Mouse (Mus musculus) spleen, postnatal 10 days (tissue): Measurements from ENCODE around the gene Col15a1.
A peak's percentile ranks its signal among the peaks of the same experiment; 100 is the strongest.

Experiments used
- DNase-seq, 2 experiments: peaks; one replicate each; pipeline ENCODE4 v3.0.0; 2021 to 2022; ENCODE audit warnings: low spot score in 2 of 2

Gene Col15a1

DNA sequence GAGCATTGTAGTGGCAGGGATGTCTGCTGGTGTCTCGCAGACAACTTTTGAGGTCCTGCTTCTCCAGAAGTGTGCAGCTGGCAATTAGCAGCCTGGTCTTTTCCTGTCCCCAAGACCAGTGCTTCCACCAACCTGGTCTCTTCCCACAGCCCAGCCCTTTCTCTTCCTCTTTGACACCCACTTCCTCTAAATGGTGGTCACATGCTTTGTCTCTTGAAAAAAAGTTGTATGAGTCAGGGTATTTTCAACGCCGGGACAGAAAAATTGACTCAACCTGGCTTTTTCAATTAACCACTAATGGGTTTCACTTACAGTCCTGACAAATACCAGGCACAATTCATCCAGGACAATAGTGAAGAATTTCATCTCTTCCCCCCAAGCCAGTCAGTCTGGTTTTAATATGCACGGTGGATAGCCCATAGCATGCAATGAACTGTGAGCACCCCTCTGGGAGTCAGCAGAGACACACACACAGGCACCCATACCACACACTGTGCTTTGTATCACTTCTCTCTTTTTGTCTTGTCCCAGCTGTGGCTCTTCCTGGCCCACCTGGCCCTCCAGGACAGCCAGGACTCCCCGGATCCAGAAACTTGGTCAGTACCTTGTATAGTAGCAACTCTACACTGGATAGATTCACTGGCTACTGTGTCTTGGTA lies 95.5 kb downstream of the Col15a1 start:
- DNase-seq: peak in 1 of 2 experiments; percentile 30

- no peak for DNase-seq
These were observed 102.1 kb downstream of the Col15a1 start for GRCm38 (mm10) chr4:47309886-47310625.

DNA sequence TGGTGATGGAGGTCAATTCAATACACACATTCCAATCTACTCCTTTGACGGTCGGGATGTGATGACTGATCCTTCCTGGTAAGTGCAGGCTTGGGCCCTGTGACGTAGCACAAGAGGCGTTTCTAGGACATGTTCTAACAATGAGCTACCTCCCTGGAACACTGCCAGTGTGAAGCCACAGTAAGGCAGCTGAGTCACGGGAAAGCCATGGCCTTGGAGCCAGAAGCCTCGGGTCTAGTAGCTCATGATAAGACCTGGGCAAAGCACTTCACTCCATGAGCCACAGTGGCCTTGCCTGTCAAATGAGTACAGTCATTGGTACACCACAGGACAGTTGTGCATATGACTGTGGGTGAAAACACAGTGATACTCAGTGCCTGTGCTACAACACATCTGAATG lies 102.9 kb downstream of the Col15a1 start:
- DNase-seq: peak in 1 of 2 experiments; percentile 40

DNA sequence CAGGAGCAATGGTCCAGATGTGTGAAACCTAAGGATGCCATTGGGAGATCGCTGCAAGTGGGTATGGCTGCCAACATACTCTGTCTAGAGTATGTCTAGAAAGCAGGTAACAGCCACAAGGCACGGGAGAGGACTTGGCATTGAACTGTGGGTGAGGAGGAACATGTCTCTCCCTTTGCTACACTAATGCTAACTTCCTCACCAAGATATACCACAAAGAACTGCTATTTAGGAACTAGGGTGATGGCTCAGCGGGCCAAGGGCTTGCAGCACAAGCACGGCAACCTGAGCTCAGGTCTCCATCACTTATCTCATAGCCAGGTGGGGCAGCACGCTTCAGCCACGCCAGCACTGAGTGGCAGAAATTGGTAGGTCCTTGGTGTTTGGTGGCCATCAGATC lies 103.5 kb downstream of the Col15a1 start:
- DNase-seq: no peak

DNA sequence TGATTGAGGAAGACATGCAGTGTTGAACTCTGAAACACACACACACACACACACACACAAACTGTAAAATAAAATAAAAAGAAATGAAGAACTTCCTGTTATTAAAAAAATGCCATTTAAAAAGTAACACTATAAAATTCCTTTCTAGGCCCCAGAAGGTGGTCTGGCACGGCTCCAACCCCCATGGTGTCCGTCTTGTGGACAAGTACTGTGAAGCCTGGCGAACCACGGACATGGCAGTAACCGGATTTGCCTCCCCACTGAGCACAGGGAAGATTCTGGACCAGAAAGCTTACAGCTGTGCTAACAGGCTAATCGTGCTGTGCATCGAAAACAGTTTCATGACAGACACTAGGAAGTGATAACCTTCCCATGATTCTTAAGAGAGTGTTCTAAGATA lies 104.0 kb downstream of the Col15a1 start:
- no peak for DNase-seq

- no peak for DNase-seq
These were observed 104.7 kb downstream of the Col15a1 start for GRCm38 (mm10) chr4:47312676-47313075.

GRCm38 (mm10) chr4:47313710-47314410 lies 105.9 kb downstream of the Col15a1 start:
- no peak for DNase-seq

- DNase-seq: peak in 1 of 2 experiments; percentile 42
These were observed 107.5 kb downstream of the Col15a1 start for GRCm38 (mm10) chr4:47315458-47315857.

DNA sequence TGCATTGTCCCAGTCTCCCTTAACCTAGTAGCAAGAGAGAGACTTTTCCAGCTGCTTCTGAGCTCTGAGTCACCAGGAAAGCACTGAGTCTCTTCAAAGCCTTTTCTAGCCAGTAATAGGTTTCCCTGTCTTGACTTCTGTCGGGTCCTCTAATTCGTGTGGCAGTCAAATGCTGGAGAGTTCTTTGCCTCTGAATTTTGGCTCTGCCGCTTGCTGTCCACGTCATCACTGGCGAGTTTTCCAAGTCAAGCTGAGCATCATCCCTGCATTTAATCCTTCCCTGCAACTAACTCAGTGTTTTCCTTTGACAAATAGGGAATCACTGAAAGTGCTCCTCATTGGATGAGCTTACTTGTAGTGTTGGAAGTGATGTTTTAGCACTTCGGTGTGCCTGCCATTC lies 108.5 kb downstream of the Col15a1 start:
- no peak for DNase-seq

- DNase-seq: no peak
These were observed 111.8 kb downstream of the Col15a1 start for GRCm38 (mm10) chr4:47319561-47320321.

DNA sequence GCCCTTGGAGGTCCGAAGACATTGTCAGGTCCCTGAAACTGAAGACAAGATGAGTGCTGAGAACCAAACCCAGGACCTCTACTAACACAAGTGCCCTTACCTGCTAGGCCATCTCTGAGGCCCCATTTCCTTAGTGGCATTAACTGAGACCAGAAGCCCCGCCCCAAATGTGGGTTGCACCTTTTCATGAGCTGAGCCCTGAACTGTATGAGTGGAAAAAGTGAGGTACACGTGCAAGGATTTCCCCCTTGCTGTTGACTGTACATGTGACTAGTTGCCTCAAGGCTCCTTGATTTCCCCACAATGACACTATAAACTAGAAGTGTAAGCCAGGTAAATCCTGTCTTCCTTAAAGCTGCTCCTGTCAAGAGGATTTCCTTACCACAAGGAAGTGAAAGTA lies 114.4 kb downstream of the Col15a1 start:
- DNase-seq: peak in 1 of 2 experiments; percentile 49

DNA sequence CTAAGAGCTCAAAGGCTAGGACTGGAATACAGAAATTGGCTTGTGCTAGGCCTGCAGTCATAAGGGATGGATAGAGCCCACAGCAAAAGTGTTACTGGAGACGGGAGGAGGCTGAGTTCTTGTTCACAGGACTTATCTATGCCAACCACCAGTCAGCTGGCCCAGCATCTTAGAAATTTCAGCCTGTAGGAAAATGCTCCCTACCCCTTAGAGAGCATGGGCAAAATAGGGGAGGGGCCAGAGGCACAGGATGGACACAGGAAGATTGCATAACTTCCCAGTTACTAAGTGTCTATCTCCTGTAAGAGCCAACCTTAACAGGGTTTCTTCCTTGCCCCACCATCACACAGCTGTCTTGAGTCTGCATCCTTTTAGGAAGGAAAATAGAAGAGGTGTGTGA lies 116.2 kb downstream of the Col15a1 start:
- no peak for DNase-seq

DNA sequence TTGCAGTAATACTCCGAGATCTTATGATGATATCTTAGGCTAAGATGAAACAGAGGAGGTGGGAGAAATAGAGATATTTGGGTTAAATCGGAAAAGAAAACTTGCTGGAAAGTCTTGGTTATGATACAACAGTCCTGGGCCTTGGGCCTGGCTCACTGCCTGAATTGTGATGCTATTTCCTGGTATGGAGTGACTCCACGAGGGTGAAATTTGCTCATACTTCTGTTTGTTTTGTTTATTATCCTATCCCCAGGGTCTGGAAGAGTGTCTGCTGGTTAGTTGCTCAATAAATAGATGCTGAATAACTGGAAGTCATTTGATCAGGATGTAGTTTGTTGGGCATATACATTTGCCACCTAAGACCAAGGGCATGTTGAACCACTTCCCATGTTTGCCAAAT lies 119.8 kb downstream of the Col15a1 start:
- DNase-seq: no peak

- no peak for DNase-seq
These were observed 121.3 kb downstream of the Col15a1 start for GRCm38 (mm10) chr4:47329285-47329684.

DNA sequence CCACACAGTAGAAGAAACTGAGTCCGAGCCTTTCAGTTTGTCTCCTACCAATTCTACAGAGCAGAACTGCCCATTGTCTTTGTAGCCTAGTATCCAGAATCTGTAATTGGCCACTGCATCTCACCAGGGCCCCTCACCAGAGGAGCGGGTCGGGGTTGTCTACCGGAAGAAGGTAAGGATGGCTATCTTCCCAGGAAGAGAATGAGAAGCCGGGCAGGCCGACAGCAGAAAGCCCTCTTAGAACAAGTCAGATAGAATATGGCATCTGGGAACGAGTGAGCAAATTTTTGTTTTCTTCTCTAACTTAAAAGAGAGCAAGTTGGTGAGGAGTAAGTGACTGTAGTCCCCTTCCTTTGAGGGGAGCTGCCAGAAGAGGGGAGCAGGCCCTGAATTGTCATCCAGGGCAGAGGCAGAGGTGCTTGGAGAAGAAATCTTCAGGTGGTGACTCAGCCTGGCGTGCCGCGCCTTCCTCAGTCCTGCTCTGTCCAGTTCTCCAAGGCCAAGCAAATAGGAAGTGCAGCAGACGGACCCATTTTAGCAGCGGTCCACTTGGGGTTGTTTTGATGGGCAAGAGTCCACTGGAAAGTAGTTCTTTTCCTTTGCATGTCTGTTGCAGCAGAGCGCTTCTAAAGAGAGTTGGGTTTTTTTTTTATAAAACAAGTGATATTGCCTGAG lies 122.6 kb downstream of the Col15a1 start:
- DNase-seq: no peak

DNA sequence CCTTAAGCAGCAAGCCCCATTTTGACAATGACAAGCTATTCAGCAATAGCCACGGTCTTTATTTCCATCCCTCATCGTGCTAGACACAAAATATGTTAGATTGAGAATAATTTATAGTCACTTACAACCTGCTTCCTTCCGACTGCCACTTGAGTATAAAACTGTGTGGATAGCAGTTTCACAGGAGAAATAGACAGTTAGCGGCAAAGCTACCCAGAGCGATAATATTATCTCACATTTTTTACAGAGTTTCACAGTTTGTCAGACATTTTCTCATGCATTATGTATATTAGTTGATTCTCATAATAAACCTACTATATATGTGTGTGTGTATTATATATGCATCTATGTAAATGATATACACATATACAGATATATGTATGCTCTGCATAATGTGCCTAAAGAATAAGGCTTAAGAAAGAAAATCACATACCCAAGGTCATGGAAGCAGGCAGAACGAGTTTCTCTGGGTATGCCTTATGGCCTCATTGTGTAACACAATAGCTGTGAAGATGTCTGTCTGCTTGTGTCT lies 124.9 kb downstream of the Col15a1 start:
- no peak for DNase-seq

DNA sequence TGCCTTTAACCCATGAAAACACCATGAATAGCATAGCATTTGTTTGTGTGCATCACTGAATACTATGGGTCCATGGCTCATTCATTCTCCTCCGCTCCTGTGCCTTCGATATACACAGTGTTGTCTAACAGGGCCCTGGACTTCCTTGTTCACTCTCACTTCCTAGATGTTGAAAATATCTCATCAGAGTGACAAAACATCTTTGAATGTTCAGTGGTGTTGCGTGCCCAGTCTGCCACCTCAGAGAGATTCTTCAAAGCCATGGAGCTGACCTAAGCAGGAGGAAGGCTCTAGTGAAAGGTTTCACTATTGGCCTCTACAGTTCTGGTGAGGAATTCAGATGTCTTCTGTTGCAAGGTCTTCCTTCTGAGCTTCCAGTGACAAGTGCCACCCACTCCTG lies 125.6 kb downstream of the Col15a1 start:
- no peak for DNase-seq

DNA sequence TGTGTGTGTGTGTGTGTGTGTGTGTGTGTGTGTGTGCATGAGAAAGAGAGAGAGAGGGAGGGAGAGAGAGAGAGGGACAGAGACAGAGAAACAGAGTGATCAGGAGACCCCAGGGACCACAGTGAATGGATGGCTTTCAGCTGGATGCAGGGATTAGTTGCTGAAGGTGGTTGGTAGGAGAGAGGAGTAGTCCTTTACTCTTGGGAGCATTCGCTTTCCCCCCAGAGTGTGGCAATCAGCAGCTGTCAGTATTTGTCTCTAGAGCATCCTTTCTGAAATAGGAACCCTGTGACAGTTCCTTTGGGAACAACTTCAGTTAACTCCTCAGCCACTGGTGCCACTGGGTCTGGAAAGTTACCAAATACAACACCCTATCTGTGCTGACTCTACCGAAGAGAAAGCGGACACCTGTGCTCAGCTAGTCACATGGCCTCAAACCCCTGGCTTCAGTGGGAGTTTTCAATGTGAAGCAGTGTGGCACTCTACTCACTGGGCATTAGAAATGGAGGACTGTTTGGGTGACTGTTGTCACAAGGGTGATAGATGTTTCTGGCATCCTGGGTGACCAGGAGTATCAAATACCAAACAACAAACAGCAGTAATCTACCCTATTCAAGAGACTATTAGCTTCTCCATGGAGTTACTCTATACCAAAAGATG lies 129.1 kb downstream of the Col15a1 start:
- DNase-seq: no peak

- DNase-seq: no peak
These were observed 134.7 kb downstream of the Col15a1 start for GRCm38 (mm10) chr4:47342632-47343031.

DNA sequence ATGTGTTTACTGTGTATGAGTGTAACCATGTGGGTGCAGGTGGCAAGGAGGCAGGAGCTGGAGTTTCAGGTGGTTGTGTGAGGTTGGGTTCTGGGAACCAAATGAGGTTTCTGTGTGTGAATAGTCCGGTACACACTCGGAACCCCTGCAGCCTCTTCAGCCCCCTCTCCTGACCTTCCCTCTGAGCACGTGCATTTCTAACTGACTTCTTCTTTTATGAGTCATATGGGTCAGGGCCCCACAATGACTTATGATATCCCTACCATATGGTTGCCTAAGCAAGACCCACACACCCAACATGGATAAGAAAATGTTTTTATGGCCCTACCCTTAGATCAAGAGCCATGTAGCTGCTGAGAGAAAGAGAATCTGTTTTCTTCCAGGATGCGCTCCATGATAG lies 139.1 kb downstream of the Col15a1 start:
- no peak for DNase-seq

DNA sequence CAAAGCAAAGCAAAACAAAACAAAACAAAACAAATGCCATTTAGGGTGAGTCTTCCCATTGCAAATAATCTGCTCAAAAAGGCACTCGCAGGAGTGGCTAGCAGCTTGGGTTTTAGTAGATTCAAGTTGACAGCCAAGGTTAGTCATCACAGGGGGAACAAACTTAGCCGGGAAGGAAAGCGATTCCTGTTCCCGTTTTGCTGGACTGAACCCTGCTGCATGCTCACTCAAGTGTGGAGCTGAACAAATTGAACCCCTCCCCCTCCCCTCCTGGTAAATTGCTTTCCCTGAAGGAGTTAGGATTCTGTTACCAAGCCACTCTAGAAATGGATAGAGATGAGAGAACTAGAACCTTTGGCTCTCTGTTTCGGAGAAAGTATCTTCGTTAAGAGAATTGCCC lies 141.8 kb downstream of the Col15a1 start:
- no peak for DNase-seq
